Mouse (Mus musculus) layer of hippocampus, postnatal 14 days (tissue): ENCODE measurements around the gene Aven. TPM values are rescaled to one million over a fixed set of nuclear protein-coding genes. Genes with fewer than 3 reads are reported as not detected.
"Not testable (repeated sequence)": the region's sequence is repeated elsewhere in the genome, so short reads cannot be mapped to it uniquely, and the experiment has no call there.

ENCODE experiments used
- DNase-seq, 2 experiments: peaks; one replicate each; pipeline ENCODE4 v3.0.0; 2021 to 2022; ENCODE audit warnings: low spot score in 2 of 2, mixed read lengths in 1 of 2
- long read RNA-seq, 2 experiments: library from polyadenylated mRNA; stranded (forward); transcript quantifications; one replicate each; pipeline ENCODE4 v2.0.0; 2021
- total RNA-seq, 2 experiments: library from RNA; stranded (reverse); gene quantifications; 2 replicates each; pipeline ENCODE4 v1.2.3; 2021

Gene Aven
- total RNA-seq, result 1 to 10 TPM; 7.9 to 8.0 TPM
- long read RNA-seq, experiment 1, full-length matches to known transcripts, result 10 of 10 reads
- long read RNA-seq, experiment 1, partial matches to known transcripts, result 0 of 10 reads
- long read RNA-seq, experiment 1, other reads (novel, unspliced or antisense), result 0 of 10 reads
- long read RNA-seq, experiment 2, full-length matches to known transcripts, result 22 of 25 reads
- long read RNA-seq, experiment 2, partial matches to known transcripts, result 1 of 25 reads
- long read RNA-seq, experiment 2, other reads (novel, unspliced or antisense), result 2 of 25 reads

GRCm38 (mm10) chr2:112492856-112493538, at the start of gene Aven:
Aven (plus strand) TSS chr2:112492964.
- peak; percentile 78 to 84 for DNase-seq

GRCm38 (mm10) chr2:112443491-112443890, 49.3 kb upstream of the Aven start:
- DNase-seq, result no peak

- no peak for DNase-seq
These were observed 47.3 kb upstream of the Aven start for GRCm38 (mm10) chr2:112445511-112445910.

- DNase-seq, result not testable (repeated sequence)
These were observed 44.7 kb upstream of the Aven start for GRCm38 (mm10) chr2:112448046-112448445.

- DNase-seq, result no peak
These were observed 44.2 kb upstream of the Aven start for GRCm38 (mm10) chr2:112448510-112449059.

GRCm38 (mm10) chr2:112449597-112450296, 43.0 kb upstream of the Aven start:
- peak in 1 of 2 experiments; percentile 22 for DNase-seq

GRCm38 (mm10) chr2:112452513-112452912, 40.3 kb upstream of the Aven start:
- DNase-seq, result not testable (repeated sequence)

GRCm38 (mm10) chr2:112454125-112454861, 38.5 kb upstream of the Aven start:
- DNase-seq, result no peak

GRCm38 (mm10) chr2:112454862-112455564, 37.8 kb upstream of the Aven start, which contains the start of gene Emc7:
Emc7 (plus strand) TSS chr2:112454997.
- peak; percentile 96 for DNase-seq

GRCm38 (mm10) chr2:112460557-112460956, 32.2 kb upstream of the Aven start:
- no peak for DNase-seq

GRCm38 (mm10) chr2:112469542-112469941, 23.2 kb upstream of the Aven start:
- no peak for DNase-seq

GRCm38 (mm10) chr2:112470961-112471381, 21.8 kb upstream of the Aven start:
- DNase-seq, result no peak

- no peak for DNase-seq
These were observed 20.7 kb upstream of the Aven start for GRCm38 (mm10) chr2:112472076-112472475.

GRCm38 (mm10) chr2:112474997-112475724, 17.6 kb upstream of the Aven start:
- DNase-seq, result no peak

- DNase-seq, result no peak
These were observed 16.2 kb upstream of the Aven start for GRCm38 (mm10) chr2:112476554-112476953.

- no peak for DNase-seq
These were observed 12.1 kb upstream of the Aven start, which contains the start of gene Chrm5 for GRCm38 (mm10) chr2:112480669-112481068. Chrm5 (minus strand) TSS chr2:112480769.

- no peak for DNase-seq
These were observed 11.2 kb upstream of the Aven start for GRCm38 (mm10) chr2:112481564-112481963.

- DNase-seq, result no peak
These were observed 10.0 kb upstream of the Aven start for GRCm38 (mm10) chr2:112482533-112483333.

GRCm38 (mm10) chr2:112483334-112483651, 9.5 kb upstream of the Aven start:
- DNase-seq, result no peak
